Mouse (Mus musculus) liver, adult 2 months (tissue): ENCODE data around the gene Gpr158.

ENCODE experiments used
- CTCF ChIP-seq: fragments of 200-500 bp; IDR thresholded peaks from 2 replicates; pipeline ENCODE4 v1.5.1; 2011; ENCODE audit warnings: low read depth, low read length, control low read depth
- POLR2A ChIP-seq: fragments of 200-500 bp; IDR thresholded peaks from 2 replicates; pipeline ENCODE4 v1.6.1; 2011; ENCODE audit warnings: low read length, control low read depth; ENCODE audit not compliant: insufficient read depth; ENCODE audit errors: extremely low read depth

- TF ChIP-seq CTCF (no peak), POLR2A (no peak)
These were observed 1.8 kb downstream of the Gpr158 start for GRCm38 (mm10) chr2:21369171-21369485.
